Mouse (Mus musculus): ENCODE results near the gene Ccdc6.

The Ccdc6 gene

DNA sequence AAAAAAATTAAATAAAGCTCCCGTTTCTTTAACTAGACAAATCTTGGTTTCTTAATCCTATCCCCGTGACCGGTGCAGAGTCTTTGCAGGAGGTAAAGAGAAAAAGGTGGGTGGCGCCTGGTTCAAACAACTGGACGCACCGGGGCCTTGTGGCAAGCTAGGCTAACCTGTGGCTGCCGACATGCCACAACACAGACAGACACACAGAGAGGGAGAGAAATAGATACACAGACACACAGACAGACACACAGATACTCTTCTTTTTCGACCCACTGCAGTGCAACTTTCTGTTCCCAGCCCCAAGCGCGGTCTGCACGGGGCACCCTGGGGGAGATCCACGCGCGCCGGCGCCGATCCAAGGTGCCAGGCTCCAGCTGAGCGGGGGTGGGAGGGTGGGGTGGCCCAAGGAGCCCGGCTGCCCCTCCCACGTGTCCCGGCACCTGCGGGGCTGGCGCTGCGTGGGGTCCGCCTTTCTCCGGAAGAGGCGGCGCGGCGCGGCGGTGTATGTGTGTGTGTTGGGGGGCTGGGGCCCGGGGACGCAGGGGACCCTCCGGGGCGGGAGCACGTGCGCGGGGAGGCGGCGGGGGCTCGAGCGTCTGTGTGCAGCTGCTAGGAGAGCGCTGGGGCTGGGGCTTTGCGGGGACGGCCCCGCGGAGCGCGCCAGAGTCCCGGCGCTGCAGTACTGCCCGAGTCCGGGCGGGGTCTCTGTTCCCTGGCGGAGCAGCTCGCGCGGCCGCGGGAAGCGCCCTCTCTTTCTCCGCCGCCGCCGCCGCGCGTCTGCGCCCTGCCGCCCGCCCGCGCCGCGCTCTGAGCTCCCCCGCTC, at the start of gene Ccdc6:
Gene Ccdc6 (plus strand): TSS at position 756 of the 823 bp plus-strand sequence.
- DNase-seq: peak; percentile 82

DNA sequence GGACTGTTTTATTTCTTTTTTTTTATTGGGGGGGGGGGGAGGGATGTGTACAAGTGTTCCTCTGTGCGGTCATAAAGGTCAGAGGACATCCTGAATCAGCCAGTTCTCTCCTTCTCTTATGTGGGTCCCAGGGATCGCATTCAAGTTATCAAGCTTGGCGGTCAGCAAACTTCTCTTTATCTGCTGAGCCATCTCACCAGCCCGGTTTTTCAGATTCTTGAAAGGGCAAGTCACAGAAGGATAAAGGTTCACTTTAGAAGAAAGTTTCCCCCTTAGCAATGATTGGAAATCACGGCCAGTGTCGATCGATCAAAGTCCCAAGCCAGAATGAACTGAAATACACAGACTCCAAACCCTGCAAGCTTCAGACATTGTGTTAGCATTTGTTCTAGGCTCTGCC, 47.1 kb upstream of the Ccdc6 start:
- DNase-seq: no peak

DNA sequence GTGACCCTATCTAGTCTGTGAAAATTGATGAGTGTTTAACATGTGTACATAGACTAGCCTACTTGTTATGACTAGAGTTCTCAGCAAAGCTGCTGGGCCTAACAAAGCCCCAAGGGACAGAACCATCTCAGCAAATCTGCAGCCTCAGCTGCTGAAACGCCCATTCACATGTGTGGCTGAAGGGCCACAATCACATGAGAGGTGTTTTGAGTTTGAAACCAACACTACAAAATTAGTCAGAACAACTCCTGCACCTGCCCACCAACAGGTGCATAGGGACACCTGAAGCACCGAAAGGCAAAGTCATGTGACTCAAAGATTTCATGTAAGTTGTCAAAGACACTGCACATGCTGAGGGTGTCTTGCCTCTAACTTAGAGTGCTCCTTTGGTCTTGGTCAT, 41.6 kb upstream of the Ccdc6 start:
- no peak for DNase-seq

DNA sequence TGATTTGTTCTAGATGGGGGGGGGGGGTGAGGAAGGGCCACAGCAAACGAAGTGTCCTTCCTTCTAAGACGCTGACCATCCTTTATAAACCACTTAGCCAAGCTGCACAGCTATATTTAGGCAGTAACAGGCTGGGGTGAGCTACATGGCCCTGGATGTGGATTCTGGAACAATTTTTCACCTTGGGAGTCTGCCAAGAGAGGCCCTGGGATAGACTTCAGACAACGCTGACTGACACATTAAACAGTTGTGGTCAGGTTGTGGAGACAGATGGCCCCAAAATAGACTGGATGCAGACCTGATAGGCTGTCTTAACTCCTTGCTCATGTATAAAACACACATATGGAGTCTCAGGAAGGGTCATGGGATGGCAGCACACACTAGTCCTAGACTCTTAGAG, 39.9 kb upstream of the Ccdc6 start:
- DNase-seq: no peak

DNA sequence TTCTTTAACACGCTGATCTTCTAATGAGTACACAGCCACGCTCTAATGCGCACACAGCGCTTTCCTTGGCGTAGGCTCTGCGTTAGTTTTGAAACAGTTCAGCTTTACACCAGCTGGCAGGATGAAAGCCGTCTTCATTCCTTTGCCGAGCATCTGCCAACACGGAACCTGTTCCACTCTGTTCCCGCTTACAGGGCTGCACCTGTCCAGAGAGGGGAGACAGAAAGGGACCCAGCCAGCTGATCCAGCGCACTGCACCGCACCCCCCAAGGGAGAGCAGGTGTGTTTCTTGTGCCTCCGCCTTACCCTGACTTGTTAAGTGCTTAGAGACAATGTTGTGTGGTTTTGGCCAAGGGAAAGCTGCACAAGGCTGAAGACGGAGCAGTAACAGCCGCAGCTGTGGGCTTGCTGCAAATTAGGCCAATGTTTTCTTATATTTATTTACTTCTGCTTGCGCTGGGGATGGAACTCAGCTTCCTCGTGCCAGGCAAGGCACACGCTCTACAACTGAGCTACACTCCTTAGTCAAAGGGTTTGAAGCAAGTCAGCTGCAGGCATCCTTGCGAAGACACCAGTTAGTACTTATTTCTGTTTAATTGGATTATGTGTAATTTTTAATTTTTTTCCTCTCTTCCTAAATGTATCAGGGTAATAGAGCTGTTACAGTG, 36.8 kb upstream of the Ccdc6 start:
- DNase-seq: no peak

DNA sequence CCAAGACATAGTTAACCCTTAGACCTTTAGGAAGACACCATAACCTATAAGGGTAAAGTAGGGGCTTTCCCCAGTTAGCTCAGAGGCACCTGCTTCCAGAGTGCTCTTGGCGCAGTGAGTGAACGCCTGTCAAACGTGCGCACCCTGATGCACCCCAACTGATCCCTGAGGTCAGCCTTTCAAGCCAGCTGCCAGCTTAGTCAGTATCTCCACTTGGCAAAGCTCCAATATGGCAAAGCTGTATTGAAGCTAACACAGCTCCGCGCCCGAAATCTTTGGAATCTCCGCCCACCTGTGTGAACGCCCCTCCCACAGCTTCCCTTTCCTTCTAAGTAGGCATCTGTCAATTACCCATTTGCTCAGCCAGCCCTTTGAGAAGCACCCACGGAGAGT, 36.2 kb upstream of the Ccdc6 start:
- no peak for DNase-seq

DNA sequence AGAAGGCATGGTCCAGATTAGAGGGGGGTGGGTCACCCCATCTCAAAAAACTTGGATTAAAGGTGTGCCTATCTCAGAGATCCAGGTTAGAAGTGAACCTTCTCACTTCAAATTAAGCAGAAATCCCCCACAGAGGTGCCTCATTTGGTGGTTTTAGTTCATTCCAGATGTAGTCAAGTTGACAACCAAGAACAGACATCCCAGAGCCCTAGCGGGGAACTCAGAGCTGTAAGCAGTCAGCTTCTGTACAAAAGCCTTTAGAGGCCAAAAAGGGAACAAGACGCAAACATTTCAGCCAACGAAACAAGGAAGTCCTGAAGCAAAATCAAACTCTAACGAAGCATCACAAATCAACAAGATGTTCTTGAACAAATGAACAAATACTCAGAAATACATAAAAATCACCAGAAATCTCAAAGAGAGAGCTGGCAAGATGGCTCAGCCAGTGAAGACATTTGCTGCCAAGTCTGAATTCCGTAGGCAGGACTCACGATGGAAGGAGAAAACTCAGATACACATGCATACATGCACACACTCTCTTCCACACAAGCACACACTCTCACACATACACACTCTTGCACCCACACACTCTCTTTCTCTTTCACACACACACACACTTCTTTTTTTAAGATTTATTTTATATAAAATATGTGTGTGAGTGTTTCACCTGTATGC, 32.9 kb upstream of the Ccdc6 start:
- no peak for DNase-seq

DNA sequence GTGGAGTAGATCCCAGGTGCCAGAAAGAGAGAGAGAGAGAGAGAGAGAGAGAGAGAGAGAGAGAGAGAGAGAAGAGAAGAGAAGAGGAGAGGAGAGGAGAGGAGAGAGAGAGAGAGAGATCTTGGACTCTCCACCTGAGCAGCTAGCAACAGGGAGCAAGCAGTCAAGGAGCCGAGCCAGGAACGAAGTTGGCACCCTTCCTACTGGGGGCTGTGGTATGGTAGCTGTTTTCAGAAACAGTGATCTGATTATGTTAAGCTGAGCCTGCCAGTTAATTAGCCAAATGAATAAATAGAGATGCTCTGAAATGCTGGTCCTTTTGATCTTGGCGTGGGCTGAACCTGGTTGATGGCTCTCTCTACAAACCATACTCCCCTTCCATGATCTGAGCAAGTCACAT, 31.7 kb upstream of the Ccdc6 start:
- no peak for DNase-seq

DNA sequence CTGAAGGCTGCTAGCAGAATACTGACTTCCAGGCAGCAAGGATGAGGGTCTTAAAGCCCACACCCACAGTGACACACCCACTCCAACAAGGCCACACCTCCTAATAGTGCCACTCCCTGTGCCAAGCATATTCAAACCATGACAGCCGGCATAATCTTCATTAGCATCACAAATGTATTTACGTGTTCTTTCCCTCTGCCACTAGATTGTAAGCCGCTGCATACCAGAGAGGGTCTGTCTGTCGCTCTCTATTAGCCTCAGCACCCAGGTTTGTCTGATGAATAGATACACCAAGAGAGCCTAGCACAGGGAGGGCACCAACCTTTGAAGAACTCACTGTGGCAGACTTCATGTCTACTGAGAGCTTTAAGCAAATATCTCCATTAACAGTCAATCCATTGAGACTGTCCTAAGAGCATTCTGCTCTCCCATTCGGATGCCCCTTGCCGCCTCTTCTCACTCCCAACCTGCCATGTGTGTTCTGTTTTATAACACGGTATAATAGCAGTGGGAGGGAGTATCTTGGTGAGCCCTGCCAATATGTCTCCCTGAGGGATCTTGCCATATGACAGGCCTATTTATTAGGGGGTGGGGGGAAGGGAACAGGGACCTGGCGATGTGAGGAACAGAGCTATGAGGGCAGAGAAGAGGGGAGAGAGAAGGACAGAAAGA, 30.3 kb upstream of the Ccdc6 start:
- DNase-seq: no peak

DNA sequence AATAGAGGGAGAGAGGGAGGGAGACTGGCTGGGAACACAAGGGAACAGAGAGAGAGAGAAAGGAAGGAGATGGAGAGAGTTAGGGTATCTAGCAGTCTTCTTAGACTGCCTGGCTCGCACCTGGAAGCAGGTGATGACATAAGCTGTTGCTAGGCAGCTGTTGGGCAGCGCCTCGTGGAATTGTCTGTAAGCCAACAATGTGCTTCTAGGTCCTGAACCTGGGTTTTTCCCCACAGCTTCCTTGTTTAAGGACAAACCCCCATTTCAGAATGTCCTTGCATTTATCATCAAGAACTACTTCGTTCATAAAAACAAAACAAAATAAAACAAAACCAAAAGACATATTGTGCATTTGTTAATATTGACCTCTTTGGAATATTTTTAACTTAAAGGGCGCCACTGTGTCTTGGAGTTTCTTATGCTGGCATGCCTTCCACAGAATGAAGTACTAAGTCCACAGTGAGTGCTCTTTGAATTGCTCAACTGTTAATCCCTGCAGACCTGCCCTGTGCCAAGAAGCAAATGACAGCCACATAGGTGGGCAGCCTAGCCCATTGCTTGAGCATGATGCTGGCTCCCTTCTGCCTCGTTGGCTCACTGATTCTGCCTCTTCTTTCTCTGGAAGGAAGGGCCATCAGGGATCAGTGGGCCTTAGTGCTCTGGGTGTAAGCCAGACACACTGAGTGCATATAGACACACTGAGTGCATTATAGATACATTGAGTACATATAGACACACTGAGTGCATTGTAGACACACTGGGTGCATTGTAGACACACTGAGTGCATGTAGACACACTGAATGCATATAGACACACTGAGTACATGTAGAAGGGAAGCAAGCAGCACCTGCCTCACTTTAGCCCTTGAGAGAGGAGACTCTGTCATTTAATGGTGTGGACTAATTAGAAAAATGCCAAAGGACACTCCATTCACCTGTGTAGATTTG, 29.5 kb upstream of the Ccdc6 start:
- DNase-seq: no peak

DNA sequence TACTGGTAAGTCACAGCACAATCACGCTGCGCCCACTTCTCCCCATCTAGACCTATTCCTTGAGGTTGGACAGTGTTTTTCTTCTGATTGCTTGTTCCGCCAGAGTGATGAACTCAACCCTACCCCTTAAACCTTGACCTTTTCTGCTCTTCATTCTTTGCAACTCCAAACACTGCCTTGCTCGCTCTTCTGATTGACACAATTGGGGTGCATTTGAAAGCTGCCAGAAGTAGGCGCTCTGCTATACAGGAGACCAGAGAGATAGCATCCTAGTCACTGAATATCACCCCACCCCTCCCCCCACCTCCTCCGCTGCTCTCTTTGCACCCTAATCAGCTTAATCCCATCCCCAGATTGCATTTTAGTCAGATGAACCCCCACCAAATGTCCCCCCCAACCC, 27.6 kb upstream of the Ccdc6 start:
- no peak for DNase-seq

DNA sequence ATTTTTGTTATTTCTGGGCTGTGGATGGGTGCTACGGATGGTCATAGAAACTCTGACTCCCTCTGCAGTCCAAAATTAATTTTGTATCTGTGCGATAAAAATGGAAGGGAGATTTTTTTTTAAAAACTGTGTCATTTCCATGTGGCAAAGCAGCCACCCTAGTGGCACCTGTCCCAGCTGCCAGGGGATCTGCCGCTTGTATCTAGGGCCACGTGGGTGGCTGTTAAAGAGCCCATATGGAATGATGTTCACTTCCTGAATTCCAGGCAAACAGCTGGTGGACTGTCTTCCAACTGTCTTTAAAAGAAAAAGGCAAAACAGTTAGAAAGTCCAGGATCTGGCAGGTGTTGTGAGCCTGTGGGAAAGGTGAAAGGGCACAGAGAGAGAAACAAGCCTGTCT, 25.6 kb upstream of the Ccdc6 start:
- DNase-seq: no peak

DNA sequence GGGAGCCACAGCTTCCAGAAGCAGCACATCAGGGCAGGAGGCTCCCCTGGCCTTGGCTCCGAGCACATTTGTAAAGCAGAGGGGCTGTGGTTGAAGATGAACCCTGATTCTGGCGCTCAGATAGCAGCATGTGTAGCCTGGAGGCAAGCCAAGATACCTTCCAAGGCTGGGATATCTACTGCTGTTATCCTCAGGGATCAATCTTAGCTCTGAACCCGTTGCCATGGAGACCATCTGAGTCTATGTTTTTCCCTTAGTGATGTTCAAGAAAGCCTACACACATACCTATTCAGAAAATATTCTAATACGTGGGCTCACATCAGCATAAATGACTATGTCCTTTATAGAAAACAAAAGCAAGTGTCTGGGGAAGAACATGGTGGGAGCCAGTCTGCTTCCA, 19.5 kb upstream of the Ccdc6 start:
- no peak for DNase-seq

DNA sequence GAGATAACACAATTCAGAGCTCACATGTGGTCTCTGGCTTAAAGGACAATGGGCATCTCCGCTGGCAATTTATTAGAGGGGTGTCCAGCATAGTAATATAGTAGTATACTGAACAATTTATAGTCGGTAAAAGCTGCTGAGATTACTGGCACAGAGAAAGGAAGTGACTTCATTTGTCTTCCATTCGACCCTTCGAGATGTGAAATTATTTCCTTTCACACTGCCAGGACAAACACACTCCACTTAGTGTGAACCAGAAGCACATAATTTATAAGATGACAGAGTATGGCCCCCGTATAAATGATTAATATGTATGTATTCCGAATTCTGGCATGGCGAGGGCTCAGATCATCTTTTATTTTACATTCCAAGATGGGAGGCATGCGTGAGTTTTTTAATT, 16.0 kb upstream of the Ccdc6 start:
- no peak for DNase-seq

DNA sequence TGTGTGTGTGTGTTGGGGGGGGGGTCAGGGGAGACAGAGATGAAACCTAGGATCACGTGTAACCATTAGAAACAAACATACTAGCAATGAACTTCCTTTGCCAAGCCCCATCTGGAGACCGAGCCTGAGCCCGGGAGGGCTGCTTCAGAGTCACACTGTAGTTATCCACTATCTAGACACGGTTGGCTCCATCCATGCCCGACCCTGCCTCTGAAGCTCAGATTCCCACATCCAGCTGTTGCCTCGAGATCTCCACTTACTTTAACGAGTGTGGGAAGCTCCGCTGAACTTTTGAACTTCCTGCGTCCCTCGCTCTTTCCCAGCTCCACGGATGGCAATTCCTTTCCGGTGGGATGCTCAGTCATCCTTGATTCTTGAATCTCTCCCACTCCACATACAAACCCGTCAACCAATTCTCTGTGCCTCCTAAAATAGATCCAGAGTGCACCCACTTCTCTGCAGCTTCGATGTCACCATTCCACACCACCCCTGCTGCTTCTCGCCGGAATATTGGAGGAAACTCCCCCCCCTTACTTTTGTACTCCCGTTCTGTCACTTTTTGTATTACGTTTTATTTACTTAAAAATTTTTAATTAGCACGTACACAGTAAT, 15.3 kb upstream of the Ccdc6 start:
- no peak for DNase-seq

DNA sequence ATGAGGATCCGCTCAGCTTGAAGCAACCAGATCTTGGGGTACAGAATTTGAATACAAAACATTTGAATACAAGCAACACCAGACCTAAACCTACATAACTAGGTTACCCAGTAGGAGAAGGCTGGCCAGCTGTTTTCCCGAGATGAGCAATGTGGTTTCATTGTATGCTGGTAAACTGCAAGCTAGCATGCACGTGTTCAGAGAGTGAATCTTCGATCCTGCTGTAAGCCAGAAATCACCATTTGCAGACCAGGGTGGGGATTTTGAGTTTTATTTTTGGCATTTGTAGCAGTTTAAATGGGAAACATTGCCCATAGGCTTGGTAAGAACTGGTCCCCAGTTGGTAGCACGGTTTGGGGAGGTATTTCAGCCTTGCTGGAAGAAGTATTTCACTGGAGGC, 13.7 kb upstream of the Ccdc6 start:
- no peak for DNase-seq

DNA sequence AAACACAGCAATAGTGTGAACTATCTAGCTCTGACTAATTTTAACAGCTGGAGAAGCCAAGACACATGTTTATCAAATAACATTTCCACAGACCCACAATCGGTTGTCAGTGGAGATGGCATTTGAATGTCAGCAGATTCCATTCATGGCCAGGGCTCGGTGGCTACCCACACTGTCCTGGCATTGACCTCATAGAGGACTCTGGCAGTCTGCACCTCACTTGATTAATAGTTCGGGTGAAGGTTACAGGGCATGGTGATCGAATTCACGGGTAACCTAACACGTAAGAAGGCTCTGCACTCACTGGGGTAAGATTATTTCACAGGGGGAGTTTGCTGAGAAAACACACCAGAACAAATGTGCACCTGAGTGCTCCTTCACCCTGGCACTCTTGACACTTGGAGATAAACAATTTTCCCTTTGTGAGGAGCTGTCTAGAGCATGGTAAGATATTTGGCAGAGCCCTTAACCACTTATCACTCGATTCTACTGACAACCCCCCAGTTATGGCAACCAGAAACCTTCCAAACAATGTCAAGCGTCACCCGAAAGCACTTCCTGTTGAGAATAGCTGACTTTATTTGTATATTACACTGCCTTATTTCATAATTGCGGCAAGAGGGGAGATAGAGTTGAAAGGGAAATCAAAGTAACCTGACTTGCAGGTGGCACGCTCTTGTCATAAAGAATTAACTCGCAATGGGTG, 11.5 kb upstream of the Ccdc6 start:
- DNase-seq: no peak

DNA sequence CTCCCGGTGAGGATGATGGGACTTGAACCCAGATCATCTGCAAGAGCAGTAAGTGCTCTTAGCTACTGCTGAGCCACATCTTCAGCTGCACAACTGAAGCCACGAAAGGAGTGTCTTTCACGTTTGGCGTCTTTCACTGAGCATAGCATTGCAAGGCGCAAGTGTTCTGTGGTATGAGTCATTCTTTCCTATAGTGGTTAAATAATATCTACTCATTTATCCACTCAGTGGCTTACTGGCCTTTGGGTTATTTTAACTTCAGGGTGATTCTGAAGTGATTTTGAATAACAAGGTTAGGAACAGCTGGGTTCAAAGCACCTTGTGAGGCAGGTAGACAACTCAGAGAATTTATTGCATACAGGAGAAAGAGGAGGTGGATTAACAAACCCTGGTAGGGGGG, 8.1 kb upstream of the Ccdc6 start:
- no peak for DNase-seq

DNA sequence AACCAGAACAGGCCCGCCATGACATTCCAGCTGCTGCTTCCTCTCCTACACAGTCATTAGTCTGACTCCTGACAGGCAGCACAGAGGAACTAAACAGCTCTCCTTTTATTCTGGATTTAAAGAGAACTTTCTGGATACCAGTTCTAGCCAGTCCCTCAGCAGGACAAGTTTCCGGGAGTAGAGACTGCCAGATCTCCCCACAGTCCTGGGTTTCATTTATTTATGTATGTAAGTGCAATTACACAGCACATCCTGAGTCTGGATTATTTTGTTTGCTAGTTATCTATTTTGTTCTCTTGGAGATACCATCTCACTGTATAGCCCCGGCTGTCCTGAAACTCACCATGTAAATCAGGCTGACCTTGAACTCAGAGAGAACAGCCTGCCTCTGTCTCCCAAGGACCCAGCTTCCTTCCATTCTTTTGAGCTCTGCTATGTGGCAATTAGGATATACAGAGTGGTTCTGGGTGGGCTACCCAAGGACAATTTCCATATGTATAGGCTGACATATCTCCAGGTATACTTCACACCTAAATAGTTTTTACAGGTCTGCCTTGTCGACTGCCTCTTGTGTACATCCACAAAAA, 5.0 kb upstream of the Ccdc6 start:
- no peak for DNase-seq

DNA sequence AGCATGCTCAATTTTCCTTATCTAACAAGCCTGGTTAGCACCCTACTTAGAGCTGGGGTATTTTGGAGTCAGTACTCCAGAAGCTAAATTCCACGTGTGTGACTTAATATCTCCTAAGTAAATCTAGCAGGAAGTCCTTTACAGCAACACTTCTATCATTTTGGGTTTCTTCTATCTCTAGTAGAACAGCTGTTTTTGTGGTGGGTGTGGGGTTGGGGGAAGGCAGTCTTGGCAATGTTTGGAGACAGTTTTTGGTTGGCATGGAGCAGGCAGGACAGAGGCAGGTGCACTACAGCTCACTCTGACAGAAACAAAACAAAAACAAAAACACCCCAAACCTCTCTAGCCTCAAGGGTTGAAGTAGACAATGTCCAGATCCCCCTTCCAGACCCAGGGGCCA, 3.1 kb upstream of the Ccdc6 start:
- DNase-seq: no peak

DNA sequence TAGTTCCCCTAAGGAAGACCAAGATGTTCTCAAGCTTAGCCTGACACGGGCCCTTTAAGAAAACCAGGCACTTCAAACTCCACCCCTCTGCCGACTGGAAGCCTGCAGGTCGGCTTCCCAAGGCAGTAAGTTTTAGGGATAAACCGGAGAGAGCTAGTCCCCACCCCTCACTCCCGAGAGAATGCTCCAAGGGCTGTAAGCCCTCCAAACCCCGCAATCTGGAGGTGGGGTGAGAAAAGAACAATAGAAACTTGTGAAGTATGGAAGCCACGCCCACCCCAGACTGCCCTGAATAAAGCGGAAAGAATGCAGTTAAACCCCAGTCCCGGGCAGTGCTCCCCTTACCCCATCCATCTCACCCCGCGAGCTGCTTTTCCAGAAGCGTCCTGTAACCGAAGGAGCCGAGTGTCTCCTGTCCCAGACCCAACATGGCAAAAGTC, 1.9 kb upstream of the Ccdc6 start:
- DNase-seq: no peak
